Mouse (Mus musculus) c-Kit-positive CD71-positive TER-119-positive erythroid progenitor cells, embryonic 14.5 days (primary cell): ENCODE results near the gene Cd3g.

Experiments used
- DNase-seq: peaks from one replicate; pipeline ENCODE4 v3.0.0-alpha.2; 2013; ENCODE audit warnings: low spot score

Gene Cd3g

DNA sequence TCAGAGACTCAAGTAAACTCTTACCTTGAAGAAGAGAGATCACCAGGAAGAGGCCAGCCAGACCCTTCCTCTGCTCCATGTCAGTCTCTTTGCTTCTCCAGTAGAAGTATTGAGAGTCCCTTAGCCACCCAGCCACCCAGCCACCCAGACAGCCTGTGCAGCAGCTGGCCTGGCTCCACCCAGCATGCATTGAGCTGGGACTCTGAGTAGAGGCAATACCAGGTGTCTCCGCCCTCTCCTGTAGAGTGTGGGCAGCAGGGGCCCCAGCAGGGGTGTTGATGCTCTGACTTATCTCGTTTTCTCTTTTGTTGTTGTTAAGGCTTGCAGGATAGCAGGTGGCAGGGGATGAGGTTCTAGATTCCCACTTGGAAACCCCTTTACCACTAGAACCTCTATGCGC lies at the start of gene Cd3g:
Gene Cd3g (minus strand): TSS at position 190 of the 400 bp plus-strand sequence.
- DNase-seq, result no peak

DNA sequence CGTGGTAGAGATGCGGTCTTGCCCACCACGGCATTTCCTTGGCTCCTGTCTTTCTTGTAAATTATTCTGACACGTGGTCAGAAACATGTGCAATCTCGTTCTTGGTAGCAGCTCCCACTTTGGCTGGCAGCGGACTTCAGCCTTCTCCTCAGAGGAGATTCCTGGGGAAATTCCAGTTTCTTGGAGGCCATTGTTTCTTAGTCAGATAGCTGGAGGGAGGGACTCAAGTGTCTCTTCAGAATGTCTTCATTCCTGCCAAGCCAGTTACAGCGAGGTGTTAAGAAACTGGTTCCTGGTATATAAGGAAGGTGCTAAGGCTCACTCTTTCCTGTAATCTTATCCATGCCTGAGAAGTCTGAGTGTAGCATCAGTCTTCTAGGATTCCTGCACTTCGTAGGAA lies 47.1 kb upstream of the Cd3g start:
- DNase-seq, result no peak

DNA sequence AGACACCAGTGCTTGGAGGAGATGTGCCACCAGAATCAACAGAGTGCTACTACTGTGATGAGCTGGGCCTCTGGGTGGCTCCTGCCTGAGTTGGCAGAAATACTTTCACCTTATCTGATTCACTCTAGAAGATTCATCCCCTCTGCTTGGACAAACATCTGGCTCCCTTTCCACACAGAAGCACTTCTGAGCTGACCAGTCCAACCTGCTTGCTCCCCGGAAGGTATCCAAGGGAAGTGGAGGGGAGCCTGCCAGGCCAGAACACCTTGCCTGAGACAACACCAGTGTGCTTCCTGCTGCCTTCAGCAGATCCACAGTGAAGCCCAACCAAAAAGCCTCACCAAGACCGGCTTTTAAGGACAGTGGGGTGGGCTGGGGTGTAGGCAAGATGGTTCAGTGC lies 44.0 kb upstream of the Cd3g start:
- DNase-seq, result no peak

DNA sequence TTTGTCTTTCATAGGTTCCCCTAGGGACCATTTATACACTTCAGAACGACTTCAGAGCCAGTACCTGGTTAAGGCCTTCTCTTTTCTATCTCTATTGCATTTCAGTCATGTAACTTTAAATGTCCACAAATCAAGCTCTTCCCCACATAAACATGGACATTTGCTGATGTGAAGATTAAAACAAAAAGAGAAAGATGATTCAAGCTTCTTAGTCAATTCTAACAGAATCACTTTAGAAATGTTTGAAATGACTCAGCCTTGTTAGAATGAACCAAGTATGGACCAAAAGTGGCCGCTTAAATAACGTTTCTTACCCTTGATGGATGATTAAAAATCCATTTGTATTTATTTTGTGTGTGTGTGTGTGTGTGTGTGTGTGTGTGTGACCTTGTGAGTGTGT lies 43.4 kb upstream of the Cd3g start:
- no peak for DNase-seq

DNA sequence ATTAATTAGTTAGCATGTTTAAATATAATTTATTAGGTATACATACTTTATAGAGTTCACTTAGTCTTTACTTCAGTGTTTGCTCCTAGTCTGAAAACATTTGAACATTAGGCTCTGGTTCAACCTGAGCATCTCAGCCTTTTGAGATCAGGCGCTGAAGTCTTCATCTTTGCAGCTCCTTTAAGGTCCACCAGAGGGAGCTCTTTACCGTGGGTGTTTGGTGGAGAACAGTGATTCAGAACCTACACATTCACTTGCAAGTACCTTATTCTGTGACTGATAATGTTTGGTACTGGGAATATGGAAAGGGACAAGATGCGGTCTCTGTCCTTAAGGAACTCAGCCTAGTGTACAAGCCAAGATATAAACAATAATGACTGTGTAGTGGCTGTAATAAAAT lies 42.6 kb upstream of the Cd3g start:
- peak; percentile 48 for DNase-seq

DNA sequence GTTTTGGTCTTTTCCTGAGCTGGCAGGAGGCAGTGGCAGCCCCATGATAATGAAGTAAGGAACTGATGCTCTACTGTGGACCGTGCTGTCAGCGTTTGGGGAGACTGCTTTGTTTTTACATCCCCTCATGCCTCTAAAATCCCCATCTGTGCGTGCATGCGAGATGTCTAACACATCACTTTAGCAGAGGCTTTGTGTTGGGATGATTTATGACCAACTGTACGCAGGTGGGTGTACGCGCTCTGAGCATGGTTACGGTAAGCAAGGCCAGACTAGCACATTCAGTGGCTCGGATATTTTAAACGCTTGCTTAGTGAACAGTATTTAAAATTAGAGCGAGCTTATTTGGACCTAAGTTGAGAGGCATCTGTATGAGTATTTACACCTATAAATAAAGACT lies 37.8 kb upstream of the Cd3g start:
- no peak for DNase-seq

DNA sequence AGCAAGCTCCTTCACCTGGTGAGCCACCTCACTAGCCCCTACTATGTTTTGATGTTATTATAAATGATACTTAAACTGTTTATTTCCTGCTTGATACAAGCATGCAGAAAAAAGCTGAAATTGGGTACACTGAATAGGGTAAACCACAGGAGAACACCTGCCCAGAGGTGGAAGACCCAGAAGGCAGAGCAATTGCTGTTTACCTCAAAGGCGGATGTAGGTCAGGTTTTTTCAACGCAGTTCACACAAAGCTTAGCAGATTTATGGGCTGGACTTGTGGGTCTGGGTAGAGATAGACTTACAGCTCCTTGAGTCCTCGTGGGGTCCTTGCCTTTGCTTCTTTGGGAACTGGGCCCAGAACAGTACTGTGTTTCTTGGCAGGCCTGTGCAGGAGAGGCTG lies 35.6 kb upstream of the Cd3g start:
- no peak for DNase-seq

DNA sequence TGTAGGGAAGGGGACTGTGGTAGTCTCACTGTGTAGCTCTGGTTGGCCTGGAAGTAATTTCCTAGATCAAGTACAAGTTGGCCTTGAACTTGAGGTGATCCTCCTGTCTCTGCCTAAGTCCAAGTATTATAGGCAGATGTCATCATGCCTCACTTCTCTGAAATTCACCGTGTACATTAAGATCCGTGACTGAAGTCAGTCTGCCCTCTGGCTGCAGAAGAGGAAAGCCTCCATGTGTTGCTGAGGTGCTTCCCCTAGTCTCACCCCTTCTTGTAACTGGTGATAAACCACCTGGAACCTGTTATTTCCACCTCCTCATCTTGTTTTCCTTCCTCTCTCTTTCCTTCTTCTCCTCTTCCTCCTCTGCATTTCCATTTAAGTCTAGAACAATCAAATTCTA lies 34.6 kb upstream of the Cd3g start:
- no peak for DNase-seq

DNA sequence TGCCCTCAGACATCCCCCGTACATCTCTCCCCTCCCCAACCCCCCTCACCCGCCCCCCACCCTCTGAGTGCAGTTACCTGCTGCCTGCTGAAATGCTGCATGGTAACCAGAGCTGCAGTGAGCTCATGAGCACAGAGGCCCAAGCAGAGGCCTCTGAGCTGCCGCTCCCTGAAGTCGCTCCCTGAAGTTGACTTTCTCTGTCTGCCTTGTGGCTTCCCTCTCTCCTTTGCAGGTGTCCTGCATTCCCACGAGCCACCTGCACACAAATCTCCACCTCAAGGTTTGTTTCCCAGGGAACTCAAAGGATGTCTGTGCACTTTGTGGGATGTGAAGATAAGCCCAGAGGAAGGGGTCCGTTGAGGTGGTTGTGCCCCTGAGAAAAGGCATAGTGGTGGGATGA lies 31.1 kb upstream of the Cd3g start:
- no peak for DNase-seq

DNA sequence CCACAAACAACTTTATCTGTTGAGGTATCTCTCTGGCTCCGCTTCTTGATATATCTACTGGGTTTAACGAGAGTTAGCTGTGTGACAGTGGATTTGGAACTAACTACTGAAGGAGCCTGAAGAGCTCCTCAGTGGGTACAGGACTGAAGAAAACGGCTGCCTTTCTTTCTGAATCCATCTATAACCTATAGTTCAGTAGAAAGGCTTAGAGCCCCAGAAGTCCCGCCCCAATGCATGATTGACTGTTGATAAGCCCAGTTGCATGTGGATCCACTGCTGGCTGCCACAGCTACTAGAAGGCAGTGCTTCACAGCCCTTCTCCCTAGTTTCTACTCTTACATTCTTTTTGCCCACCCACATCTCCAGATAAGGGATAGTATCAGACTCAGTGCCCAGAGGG lies 30.2 kb upstream of the Cd3g start:
- no peak for DNase-seq

DNA sequence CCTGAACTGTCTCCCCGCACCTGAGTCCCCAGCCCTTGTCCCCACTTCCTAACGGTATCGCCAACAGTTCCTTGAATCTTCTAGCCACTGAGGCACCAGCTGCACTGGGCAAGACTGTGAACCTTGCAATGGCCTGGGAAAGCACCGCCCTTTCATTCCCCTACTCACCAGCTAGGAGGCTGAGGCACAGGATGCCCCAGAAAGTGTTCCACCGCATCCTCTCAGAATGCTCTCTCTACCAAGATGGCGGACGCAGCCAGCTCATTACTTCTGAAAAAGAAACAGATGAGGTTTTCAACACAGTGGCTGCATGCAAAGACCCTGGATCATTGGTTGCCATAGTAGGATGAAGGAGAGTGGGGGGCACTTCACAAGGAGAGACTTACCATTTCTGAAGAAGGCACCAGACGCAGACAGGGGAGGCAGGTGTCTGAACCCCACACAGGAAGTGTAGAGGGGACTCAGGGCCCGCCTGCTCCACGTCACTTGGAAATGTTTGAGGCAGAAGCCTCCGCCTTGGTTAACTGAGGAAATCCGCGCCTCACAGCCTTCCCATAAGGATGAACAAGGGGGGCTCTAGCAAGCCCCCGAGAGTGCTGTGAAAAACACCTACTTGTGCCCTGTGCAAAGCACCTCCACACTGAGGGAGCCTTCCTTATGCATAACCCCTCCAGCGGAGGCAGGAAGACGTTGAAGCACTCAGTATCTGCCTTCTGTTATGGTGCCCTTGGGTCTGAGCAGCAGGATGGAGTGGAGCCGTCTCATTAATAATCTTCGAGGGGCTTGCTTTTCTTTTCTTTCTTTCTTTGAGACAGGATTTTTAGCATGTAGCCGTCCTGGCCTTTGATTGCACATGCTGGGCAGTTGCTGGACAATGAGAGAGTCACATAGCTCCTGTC lies 29.2 kb upstream of the Cd3g start, which contains the start of gene Cd3e:
Gene Cd3e (minus strand): TSS at position 448 of the 899 bp plus-strand sequence.
- DNase-seq, result no peak

DNA sequence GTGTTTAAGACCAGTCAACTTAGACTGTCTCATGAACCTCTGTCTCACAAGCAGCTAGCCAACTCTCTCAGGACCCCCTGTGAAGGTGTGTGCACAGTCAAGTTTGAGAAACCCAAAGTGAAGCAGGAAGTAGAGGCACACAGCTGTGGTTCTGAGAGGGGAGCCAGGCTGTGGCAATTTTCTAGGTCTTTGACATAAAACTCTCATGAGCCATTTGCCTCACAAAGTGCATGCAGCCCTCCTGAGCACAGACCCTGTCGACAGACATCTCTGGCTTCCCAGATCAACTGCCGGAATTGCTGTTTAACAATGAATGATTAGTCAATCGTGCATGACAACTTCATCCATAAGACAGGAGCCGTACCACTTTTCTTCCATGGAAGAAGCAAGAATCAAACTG lies 28.1 kb upstream of the Cd3g start:
- DNase-seq, result no peak

DNA sequence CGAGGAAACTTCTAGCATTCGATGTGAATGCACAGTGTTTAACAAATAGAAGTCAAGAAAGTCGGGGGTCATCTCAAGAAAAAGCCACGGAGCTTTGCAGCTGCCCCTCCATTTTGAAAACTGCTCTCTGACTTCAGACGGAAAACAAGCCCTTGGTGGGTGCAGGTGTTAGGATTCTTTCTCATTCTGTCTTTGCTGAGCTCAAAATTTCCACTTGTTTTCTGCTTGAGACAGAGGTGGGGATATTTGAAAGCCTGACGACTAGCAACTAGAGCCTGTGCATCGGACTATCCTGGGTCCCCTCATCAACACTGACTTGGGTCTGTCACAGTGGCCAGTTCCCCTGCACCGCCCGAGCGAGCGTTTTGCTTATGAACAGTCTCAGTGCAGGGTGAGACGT lies 27.2 kb upstream of the Cd3g start:
- no peak for DNase-seq

DNA sequence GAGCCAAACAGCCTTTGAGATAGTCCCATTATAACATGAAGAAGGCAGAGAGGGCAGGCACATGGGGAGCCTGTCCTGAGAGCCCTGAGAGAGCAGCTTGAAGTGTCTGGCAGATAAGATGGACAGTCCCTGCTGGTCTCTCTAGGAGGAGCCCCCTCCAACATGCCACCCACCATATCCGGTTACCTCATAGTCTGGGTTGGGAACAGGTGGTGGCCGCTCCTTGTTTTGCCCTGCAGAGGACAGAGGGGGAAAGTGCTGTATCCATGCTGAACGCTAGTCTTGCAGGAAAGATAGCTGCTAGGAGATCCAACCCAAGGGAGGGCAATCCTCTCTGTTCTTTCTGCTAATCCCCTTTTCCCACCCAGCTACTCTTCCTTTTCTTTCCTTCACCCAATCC lies 20.0 kb upstream of the Cd3g start:
- DNase-seq, result no peak

DNA sequence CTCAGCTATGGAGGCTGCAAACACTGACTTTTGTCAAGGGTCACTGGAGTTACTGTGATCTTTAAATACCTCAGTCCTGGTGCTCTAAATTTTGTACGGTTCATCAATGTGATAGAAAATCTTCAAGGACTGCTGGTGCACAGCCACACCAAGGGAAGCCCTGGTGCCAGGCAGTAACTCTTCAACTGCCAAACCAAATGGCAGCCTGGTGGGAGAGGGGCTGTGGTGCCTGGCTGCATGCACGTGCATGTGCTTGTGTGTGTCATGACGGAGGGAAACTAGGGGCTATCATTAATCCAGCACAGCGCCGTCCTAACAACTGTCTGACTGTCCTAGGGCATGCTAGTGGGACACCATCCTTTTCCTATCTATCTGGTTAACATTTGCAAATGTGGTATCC lies 19.5 kb upstream of the Cd3g start:
- no peak for DNase-seq

DNA sequence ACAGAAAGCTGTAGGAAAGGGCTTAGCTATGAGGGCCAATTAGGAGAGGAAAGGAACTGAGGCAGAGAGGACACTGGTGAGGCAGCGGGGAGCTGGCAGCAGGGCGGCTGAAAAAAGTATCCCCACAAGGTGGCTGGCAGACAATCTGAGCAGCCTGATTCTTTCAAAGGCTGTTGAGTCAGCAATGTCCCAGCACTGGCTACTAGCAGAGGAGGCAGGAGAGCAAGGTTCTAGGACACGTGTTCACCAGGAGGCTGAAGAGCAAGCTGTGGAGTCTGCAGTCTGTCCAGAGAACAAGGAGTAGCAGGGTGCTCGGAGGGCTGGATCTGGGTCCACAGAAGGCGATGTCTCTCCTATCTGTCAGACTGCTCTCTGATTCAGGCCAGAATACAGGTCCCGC lies 18.9 kb upstream of the Cd3g start:
- no peak for DNase-seq

DNA sequence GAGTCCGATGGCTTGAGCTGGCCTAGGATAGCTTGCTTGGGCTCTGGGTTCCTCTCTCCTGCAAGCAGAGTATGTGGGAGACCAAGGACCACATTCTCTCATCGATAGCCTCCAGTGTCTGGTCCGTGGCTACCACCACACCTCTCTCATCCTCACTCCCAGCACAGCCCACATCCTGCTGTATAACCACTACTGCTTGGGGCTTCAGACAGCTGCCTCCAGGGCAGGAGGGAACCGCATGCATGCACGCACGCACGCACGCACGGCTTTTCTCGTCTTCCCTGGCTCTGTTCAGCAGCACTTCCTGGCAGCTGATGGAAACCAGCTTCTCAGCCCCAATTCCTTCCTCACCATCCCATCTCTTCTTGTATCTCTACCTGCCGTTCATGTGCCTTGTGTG lies 17.9 kb upstream of the Cd3g start:
- DNase-seq, result no peak

DNA sequence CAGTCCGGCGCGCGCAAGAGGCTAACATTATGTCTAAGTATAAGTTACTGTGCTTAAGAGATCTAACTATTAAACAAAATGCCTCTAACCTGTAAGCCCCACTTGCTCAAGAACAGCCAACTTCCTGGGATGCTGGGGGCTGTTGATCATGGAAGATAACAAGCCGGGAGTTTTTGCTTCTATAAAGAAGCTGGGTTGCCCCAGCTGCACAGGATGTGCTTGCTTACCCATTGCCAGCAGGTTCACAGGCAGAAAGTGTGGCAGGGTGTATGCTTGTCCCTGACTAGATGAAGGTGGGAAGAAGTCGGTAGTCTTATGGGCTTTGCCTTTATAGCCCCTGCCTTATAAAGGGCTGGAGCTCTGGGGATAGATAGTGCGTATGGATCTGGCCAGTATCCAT lies 16.4 kb upstream of the Cd3g start:
- no peak for DNase-seq

DNA sequence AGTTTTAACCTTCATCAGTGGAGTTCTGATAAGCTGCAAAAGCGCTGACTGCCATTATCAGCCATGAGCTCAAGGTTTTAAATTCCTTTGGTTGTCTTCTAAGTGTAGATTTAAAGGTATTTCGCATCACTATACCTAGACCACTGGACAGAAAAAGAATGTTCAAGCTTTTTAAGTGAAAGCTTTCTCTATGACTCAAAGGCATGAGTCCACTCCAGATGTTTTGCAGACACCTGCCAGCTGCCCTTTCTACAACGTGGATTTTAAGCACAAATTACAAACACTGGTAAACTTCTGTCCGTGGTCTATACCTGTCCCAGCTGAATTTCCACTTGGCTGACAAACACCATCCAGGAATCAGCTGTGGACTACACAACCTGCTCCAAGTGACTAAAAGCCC lies 14.7 kb upstream of the Cd3g start:
- DNase-seq, result no peak

DNA sequence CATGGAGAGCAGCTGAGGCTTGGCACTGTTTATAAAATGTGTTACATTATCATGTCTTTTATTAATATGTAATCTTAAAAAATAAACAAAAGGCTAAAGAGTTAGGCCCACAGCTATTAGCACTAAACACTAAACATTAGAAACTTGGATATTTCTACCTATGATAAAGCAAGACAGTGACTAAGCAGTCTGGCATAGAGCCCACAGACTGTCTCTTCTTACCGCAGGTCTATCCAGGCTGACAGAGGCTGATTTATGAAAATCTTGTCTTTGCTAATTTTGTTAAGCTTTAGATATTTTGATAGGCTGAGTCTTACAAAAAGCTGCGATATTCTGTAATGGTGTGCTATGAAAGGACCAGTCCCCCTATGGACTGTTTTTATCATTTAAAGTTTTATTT lies 13.0 kb upstream of the Cd3g start:
- no peak for DNase-seq

DNA sequence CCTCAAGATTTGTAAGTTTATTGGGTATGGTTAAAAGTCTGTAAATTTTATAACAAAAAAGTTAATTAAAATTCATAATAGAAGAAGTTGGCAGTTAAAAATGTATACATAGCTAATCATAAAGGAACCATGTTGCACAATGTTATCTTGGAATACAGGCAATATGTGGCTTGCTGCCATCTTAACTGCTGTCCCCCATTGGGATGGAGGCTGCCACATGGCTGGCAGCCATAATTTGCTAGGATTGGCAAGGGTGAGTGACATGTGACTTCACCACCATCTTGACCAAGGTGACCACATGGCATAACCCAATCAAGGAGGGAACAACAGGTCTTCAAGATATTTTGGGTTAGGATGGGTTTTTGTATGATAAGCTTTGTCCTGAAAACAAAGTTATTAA lies 12.0 kb upstream of the Cd3g start:
- DNase-seq, result no peak

DNA sequence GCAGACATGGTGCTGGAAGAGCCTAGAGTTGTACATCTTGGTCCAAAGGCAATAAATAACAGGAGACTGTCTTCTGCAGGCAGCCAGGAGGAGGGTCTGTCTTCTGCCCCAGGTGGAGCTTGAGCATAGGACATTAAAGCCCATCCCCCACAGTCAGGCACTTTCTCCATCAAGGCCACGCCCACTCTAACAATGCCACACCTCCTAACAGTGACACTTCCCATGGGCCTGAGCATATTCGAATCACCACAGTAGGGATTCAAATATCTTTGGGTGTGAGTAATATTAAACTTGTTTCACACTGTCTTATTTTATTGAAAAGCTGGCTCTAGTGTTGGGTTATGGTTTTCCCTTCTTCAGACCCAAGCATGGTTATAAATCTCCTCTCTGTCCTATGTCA lies 11.6 kb upstream of the Cd3g start:
- DNase-seq, result no peak

DNA sequence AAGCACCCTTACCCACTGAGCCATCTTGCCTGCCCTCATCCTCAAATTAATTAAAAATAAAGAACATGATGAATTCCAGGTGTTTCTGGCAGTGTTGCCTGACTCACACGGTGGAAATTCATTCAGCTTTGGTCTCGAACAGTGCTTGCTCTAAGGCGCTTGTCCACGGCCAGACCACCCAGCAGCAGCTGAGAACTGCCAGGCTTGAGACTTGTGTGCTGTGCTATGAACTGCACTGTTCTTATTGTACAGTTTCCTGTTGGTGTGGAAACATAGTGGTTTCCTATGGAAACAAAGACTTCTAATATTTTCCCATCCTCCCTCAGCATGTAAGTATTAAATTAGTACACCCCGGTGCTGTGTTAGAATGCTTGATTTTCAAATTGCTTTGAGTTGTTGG lies 6.7 kb upstream of the Cd3g start:
- DNase-seq, result no peak

DNA sequence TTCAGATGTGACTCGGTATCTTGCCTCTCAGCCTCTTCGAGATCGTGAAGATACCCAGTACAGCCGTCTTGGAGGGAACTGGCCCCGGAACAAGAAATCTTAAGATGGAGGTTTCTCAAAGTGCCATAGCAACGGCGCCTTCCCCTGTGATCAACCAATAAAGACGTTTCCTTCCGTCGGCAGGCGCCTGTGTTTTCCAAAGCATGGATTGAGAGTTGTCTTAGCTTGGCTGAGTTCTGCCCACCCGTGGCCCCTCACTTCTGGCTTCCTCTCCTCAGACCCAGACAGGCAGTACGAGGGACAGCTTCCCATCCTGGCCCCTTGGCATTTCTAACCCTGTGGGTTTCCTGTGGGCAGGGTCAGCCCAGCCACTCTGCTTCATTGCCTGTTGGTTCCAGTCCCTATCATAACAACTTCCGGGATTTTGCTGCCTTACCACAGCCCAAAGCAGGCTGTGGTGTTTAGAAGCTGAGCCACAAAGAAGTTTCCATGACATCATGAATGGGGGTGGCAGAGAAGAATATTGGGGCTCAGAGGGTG lies 6.1 kb upstream of the Cd3g start:
- DNase-seq, result no peak
